Mouse (Mus musculus) erythroblast, adult 5-6 weeks (primary cell): ENCODE results near the gene Ccdc88c. TPM values are rescaled to one million over a fixed set of nuclear protein-coding genes. Genes with fewer than 3 reads are reported as not detected.

Experiments
- ATAC-seq: replicated peaks from 2 replicates; pipeline ENCODE4 v1.8.0; 2016; ENCODE audit warnings: moderate number of reproducible peaks, mild to moderate bottlenecking, moderate TSS enrichment, inconsistent platforms; ENCODE audit not compliant: poor library complexity, low FRiP score, severe bottlenecking
- total RNA-seq, 2 experiments: library from RNA; stranded (forward) in 1 of 2; stranded (reverse) in 1 of 2; fragments of 150-400 nt in 1 of 2; fragments of 200-764, 138-1000 nt in 1 of 2; gene quantifications; 2 replicates each; pipeline versions ENCODE4 v1.2.3 to v1.2.4; 2015 to 2017; ENCODE audit warnings: low replicate concordance in 2 of 2

The Ccdc88c gene
- total RNA-seq (2015; ENCODE audit: low replicate concordance), result 56.1 and 68.1 TPM in 2 replicates
- total RNA-seq (2017; ENCODE audit: low replicate concordance), result 180 TPM in 2 replicates

GRCm38 (mm10) chr12:101028954-101029731 lies at the start of gene Ccdc88c:
TSS of gene Ccdc88c (minus strand) at chr12:101029056.
- ATAC-seq, result peak; percentile 78

GRCm38 (mm10) chr12:101077955-101078354 lies 49.1 kb upstream of the Ccdc88c start:
- ATAC-seq, result no peak

- ATAC-seq, result no peak
Observed at GRCm38 (mm10) chr12:101075433-101075832, 46.6 kb upstream of the Ccdc88c start.

GRCm38 (mm10) chr12:101074821-101075429 lies 46.1 kb upstream of the Ccdc88c start:
- no peak for ATAC-seq

- no peak for ATAC-seq
Observed at GRCm38 (mm10) chr12:101069813-101070212, 41.0 kb upstream of the Ccdc88c start.

GRCm38 (mm10) chr12:101066329-101066728 lies 37.5 kb upstream of the Ccdc88c start:
- no peak for ATAC-seq

GRCm38 (mm10) chr12:101039956-101040355 lies 11.1 kb upstream of the Ccdc88c start:
- ATAC-seq, result no peak

GRCm38 (mm10) chr12:101028247-101028953 lies 456 bp downstream of the Ccdc88c start:
- ATAC-seq, result no peak

- 0 out of 2 replicates have a peak, but pooled peaks have one; percentile 9 for ATAC-seq
Observed at GRCm38 (mm10) chr12:101027451-101028246, 1.2 kb downstream of the Ccdc88c start.

- no peak for ATAC-seq
Observed at GRCm38 (mm10) chr12:101026946-101027345, 1.9 kb downstream of the Ccdc88c start.

GRCm38 (mm10) chr12:101026518-101026917 lies 2.3 kb downstream of the Ccdc88c start:
- ATAC-seq, result no peak

- no peak for ATAC-seq
Observed at GRCm38 (mm10) chr12:101026025-101026424, 2.8 kb downstream of the Ccdc88c start.

- peak; percentile 67 for ATAC-seq
Observed at GRCm38 (mm10) chr12:101025379-101025778, 3.5 kb downstream of the Ccdc88c start.

GRCm38 (mm10) chr12:101024824-101025223 lies 4.0 kb downstream of the Ccdc88c start:
- no peak for ATAC-seq

GRCm38 (mm10) chr12:101023143-101023542 lies 5.7 kb downstream of the Ccdc88c start:
- no peak for ATAC-seq

GRCm38 (mm10) chr12:101022353-101022752 lies 6.5 kb downstream of the Ccdc88c start:
- no peak for ATAC-seq

- no peak for ATAC-seq
Observed at GRCm38 (mm10) chr12:101021484-101022226, 7.2 kb downstream of the Ccdc88c start.

GRCm38 (mm10) chr12:101020210-101021015 lies 8.4 kb downstream of the Ccdc88c start:
- no peak for ATAC-seq
